Mouse (Mus musculus) adrenal gland, postnatal 14 days (tissue): ENCODE measurements around the gene Rapgef5. TPM values are rescaled to one million over a fixed set of nuclear protein-coding genes. Genes with fewer than 3 reads are reported as not detected.

Experiments
- DNase-seq: peaks from one replicate; pipeline ENCODE4 v3.0.0; 2021; ENCODE audit warnings: mixed read lengths
- total RNA-seq: library from RNA; stranded (reverse); gene quantifications from 2 replicates; pipeline ENCODE4 v1.2.3, GENCODE M21; 2021

Rapgef5 gene
- total RNA-seq, 1 experiment from 2014 or later = 38.9 TPM

DNA sequence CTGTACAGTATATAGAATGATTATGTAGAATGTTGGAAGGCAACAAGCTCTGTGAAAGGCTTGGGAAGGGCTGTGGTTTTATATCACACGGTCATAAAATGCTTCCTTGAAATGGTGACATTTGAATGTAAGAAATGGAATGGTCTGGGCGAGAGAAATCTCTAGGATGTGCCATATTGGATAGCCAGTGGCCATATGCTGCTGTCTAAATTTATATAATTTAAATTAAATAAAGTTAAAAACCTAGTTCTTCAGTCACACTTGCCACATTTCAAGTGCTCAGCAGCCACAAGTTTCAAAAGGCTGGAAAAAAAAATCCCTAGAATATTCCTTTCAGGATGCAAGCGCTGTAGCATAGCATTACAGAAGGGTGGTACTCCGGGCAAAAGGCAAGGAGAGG is 14.8 kb downstream of the Rapgef5 start:
- DNase-seq = no peak

DNA sequence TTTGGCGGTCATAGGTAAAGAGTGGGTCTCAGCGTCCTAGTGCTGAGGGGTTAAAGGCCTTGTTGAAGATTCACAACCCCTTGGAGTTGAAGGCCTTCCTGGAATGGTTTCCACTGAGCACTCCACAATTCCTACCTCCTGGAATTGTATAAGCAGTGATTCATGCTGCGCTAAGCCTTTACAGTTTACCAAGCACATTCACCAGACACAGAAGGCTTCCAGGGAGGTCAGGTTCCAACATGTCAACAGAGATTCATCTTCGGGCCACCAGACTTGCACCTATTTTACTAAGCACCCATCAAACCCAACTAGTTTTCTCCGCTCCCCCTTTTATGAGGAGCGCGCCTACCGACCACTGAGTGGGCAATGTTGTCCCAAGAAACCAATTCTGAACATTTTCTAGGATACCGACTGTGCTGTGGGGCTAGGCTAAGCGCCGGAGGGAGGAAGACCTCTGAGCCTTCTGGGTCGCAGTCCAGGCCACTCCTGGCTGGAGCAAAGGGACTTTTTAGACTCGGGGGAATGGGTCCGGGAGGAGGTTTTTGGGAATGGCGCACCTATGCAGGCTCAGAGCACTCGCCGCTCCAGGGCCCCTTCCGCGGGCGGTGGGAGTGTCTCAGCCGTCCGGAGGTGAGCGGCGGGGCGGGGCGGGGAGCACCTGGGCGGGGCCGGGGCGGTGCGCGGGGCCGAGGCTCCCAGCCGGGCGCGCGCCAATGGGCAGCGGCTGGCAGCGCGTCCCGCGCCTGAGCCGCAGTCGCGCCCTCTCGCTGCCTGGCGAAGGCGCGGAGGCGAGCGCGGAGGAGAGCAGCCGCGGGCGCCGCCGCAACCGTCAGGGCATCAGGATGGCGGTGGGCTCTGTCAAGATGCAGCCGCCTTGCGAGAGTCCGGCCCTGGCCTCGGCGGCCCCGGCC is 17.2 kb downstream of the Rapgef5 start:
- peak; percentile 67 for DNase-seq

DNA sequence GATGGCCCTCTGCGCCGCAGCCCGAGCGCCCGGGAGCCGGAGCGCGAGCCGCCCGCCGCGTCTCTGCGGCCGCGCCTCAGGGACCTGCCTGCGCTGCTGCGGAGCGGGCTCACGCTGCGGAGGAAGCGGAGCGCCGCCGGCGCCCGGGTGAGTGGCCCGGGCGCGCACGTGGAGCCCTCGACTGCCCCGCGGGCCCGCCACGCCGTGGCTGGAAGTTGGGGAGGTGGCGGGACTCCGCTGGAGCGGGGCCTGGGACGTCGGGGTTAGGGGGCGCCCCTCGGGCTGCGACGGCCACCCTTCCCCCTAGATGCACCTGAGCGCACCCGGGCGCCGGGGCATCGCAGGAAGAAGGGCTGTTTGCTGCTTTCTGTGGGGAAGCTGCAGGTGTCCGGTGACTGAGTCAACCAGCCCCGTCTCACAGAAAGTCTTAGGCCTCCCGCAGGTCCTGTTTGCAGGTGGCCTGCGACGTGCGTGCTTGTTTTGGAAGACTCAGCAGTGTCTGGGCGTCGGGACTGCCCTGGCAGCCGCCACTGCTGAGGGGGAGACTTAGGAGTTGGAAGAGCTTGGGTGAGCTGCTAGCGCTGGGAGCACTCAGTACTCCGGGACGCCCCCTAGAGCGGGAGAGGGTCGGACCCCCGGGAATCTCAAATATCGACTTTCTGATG is 17.9 kb downstream of the Rapgef5 start:
- peak; percentile 43 for DNase-seq

DNA sequence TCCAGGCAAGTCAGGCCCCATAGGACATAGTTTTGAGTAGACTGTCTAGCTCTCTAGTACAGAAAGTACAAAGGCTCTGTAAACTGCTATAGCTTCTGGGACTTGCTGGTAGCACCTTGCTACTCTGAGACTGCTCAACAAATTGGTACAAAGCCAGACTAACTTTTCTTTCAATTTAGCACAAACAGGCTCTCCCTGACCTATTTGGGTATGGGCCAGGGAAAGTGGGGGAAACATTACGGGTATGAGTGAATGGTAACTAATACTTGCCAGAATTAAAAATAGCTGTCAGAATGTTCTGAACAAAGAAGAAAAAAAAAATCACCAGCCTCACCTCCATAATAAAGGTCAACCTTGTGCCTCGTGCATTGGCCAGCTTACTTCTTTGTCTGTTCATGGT is 24.1 kb downstream of the Rapgef5 start:
- peak; percentile 72 for DNase-seq

DNA sequence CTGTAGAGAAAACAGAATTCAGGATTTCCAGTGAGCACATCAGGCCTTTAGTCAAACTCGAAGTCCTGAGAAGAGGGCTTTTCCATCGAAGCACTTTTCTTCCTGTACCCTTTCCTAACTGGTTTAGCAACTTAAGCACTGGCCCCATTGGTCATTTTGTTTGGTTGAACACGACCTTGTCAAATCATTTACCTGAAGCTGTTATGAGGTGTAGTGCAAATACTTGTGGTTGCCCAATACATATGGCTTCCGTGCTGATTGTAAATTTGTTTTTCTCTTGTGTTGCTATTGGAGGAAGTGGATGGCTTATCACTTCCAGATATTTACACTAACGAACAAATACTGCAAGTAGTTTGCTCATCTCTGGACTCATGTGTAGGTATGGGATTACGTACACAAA is 29.0 kb downstream of the Rapgef5 start:
- DNase-seq = no peak

DNA sequence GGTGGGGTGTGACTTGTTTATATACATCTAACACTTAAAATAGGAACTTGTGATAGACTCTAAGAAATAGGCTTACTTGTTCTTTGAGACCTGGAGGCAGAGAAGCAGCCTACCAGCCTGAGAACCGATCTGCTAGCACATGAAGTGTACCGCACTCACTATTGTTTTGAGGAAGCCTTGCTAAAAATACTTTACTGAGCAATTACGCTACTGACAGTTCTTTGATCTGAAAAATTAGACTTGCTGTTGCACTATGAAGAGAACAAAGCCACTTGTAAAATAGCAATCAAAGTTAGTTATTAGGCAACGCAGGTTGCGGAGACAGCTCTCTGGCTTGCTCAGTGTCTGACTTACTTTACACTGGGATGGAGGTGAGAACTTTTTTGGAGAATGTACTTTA is 37.1 kb downstream of the Rapgef5 start:
- no peak for DNase-seq

DNA sequence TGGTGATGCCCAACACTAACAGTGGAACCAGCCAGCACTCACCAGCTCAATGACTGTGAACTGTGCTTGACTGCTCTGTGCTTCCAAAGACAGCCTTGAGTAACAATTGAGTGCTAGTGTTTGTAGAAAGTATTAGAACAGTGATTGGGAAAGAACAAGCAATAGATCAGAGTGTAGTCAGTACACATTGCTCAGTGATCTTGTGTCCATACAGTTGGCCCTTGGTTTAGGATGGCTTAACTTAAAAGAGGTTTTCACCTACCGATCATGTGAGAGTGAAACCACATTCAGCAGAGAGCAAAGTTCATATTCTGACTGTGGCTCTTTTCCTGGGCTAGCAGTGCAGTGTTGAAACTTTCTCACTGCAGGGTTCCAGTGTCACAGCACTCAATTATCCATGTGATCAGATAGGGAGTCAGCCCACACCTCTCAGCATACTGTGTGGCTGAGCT is 38.4 kb downstream of the Rapgef5 start:
- DNase-seq = no peak

DNA sequence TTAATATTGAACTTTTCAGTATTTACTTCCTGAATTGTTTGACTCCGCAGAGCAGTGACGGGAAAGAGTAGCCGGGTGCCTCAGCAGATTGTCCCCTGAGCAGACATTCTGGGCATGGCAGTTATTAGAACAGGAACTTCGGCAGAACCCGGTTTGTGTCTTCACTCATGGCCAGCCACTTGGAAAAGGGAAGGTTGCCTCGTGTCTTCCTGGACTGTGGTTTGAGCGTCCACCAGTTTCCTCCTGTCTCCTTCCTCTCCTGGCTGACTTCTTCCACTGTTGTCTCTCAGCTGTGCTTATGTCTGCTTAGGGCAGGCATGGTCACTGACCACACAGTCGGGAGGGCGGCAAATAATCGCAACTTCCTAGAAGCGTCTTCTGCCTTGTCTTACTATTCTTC is 44.2 kb downstream of the Rapgef5 start:
- peak; percentile 24 for DNase-seq

DNA sequence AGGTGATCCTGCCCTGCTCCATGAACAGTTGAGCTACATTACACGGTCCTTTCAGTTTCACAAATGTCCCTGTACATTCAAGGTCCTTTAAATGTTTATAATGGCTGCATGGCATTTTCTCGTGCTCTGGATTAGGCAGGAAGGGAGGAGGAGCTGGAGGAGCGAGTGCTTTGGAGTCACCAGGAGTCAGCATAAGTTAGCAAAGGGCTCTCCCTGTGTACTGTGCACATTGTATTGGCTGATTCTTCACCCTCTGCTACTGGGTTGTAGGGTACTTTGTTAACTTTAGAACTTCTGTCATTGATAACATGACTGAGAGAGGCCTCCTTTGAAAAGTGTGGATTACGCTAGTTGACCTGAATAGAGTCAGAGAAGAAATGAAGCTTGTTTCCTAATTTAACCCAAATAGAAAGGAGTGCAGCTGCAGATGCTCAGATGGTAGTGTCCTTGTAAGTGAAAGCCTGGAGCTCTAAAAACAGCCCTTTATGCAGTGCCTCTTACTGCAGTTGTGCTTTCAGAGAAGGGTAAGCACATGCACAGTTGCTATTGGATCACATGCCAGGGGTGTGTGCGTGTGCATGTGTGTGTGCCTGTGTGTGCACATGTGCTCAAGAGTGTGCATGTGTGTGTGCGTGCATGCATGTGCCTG is 45.3 kb downstream of the Rapgef5 start:
- no peak for DNase-seq

DNA sequence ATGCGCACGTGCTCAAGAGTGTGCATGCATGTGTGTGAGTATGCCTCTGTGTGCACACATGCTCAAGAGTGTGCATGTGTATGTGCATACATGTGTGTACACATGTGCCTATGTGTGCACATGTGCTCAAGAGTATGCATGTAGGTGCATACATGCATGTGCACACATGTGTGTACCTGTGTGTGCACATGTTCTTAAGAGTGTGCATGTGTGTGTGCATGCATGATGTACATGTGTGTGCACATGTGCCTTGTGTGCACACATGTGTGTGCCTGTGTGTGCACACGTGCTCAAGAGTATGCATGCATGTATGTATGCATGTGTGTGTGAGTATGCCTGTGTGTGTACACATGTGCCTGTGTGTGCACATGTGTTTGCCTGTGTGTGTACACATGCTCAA is 45.8 kb downstream of the Rapgef5 start:
- no peak for DNase-seq

DNA sequence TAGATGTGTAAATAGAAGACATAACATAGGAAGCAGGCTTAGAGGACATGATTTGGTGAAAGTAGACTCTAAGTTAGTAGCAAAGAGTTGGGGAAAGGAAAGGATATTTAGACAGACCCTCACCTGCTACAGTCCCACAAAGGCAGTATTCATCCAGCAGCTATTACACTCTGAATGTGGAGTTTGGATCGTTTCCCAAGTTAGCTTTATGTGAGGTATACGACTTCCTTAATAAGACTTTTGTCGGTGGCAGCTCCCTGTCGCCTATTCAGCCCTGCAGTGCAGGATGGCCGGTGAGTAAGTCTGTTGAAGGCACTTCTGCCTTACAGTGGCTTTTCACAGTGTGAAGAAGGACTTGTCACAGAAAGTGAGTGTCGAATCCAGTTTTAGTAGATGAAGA is 47.6 kb downstream of the Rapgef5 start:
- DNase-seq = no peak

DNA sequence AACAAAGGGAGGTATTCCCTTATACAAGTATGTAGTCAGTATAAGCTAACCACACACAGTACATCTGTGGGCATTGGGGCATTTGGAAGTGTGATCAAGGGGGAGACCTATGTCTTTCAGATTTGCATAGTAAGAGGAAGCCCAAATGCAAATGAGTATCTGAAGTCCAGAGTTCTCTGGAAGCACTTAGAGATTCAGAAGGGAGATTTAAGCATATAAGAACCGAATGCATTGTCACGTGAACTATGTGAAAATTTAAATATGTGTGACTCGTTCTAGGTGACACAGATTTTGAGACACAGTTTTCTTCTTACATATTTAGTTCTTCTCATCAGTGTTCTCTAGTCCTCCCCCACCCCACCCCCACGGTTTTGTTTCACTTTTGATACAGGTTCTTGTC is 50.0 kb downstream of the Rapgef5 start:
- no peak for DNase-seq

DNA sequence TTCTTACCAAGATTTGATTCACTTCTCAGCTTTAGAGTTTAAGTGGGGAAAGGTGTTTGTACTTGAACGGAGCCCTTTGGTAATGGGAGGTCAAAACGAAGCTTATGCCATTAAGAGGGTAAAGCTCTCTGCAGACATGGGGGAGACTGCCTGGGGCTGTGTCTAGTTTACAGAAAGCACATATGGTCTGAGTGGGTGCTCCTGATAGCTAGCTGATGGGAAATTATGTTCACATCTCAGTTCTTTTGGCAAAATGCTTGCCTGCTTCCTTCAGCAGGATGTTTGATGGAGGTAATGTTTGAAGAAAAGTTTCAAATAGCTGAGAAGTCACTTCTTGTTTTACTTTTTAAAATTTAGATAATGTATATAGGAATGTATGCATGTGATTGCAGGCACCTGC is 53.4 kb downstream of the Rapgef5 start:
- DNase-seq = no peak

DNA sequence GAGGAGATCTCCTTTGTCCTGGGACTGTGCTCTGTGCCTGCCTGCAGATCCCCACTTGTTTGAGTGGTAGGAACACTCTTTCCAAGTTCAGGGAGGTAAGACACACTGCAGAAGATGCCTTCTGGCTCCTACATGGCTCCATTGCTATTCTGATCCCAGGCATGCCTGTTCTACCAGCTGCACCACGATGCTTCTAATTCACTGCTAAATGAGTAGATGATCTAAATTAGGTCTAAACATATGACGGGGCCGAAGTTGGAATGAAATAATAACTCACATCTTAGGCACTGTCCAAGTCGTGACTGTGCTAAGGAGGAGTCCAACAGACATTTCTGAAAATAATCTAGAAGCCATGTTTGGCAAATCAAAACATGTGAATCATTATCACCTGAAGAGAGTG is 68.0 kb downstream of the Rapgef5 start:
- no peak for DNase-seq

DNA sequence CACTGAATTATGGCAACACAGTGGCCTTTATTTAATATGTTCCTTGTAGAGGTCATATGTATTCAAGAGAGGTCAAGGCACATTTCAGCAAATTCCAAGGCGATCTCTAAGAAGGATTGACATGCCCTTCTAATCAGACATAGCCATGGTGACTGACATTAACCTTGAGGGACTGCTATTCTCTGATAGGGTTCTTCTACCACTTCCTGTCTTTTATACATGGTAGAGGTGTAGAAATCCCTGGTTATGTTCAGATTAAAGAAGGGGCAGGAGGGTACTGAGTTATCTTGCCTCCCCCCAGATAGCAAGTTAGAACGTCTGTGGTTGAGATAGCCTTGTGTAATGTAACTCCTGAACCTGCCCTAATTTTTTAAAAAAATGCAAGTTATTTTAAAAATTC is 69.1 kb downstream of the Rapgef5 start:
- no peak for DNase-seq

DNA sequence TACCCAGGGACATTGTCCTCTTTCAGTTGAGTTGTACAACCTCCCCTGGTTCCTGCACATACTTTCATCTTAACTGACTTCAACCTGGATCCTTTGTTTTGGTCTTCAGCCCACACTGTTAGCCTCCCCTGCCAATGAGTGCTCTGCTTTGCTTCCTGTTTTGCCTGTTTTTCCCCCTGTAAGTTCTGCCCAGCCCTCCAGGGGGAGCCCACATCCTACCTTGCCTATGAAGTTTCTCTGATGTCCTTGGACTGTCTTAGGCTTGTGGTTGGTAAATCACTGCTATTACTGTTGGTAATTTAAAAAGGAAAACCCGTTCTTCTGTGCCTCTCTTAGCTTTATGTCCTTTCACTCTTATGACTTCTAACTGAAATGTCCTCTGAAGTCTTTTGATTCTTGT is 69.8 kb downstream of the Rapgef5 start:
- DNase-seq = peak; percentile 85

DNA sequence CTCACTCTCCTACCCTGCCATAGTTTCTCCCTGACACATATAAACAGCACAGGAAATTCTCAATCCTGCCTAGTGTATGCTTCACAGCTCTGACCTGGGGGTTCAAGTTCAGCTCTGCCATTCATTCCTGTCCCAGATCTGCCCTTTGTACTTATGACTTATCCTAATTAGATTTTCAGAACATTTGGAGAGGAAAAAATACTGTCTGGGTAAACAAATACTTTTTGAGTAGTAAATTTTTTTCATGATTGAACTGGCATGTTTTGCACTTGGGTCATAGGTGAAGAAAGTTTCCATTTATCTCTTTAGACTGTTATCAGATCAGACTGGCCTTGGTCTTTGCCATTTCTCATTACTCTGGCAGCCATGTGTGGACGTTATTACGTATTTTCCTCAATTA is 72.9 kb downstream of the Rapgef5 start:
- DNase-seq = no peak

DNA sequence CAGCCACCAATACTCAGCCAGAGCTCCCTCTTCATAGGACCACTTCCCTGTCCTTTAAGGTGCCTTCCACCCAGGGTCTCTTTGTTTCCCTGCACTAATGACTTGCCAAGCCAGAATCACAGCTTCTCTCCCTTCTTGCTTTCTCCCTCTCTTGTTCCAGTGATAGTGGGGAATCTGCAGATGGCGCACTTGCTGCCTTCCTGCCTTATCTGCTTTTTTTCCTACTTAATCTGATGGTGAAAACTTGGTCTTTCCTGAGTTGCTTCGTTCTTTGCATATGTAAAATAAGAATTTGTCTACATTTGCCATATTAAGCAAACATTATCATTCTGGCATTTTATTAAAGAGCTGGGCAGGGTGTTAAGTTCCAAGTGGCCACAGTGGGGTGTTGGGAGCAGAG is 75.7 kb downstream of the Rapgef5 start:
- DNase-seq = no peak

DNA sequence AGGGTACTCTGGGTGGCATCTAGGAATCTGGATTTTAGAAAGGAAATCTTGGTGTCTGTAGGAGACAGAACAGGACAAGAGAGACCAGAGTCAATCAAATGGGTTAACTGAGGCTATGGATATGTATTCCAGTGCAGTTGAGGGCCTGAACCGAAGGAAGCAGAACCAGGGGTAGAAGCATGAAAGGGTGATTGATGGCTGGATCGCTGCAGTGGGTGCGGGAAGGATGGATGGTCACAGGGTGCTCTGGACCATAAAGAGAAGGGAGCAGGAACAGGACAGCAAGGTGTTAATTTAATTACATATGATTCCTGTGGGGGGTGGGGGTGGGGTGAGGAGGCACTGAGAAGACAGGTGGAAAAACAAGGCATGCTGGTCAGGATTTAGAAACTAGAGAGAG is 76.3 kb downstream of the Rapgef5 start:
- no peak for DNase-seq

DNA sequence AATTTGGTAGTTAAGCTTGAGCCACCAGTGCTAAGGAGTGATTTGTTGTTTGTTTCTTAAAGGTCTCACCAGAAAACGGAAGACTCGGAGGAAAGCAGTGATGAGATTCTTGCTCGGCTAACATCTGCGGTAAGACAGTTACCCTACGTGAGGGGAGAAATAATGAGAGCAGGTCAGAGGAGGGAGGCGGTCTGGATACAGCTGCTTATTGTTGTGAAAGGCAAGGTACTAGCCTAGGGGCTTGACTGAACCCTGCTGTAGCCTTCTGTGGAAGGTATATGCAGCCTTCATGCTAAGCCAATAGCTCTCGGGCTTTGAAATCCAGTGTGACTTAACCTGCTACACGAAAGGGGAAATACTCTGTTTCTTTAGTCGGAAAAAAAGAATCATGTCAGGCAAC is 78.9 kb downstream of the Rapgef5 start:
- no peak for DNase-seq

DNA sequence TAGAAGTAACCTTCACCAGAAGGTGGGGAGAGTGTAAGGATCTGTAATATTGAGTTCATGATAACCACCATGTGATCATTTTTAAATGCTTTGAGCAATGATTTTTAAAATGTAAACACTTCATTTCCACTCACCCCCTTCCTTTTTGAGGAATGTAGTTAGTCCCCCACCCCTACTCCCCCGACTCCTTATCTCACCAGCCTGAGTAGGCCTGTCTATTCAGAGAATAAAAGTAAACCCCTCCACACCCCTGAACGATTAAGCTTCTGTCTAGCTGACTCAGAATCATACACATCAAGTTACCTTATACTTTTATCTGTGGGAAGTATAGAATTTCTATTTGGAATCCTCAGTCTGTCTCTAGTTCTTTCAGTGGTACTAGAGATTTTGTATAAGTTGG is 81.9 kb downstream of the Rapgef5 start:
- no peak for DNase-seq

DNA sequence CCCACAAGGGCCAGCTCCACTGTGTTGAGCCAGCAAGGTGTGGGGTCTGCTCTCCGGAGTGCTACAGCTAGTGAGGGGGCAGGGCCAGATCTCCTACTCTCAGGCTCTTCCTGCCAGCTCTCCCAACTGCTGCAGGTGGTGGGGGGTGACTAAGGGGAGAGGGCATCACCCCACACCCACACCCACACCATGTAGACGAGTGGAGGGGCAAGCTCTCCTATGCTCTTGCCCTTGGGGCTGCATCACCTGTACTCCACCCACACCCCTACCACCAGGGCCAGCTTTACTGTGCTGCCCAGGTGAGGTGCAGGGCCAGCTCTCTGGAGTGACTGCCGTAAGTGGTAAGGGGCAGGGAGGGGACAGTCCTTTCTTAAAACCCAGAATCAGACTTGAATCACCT is 89.7 kb downstream of the Rapgef5 start:
- no peak for DNase-seq

DNA sequence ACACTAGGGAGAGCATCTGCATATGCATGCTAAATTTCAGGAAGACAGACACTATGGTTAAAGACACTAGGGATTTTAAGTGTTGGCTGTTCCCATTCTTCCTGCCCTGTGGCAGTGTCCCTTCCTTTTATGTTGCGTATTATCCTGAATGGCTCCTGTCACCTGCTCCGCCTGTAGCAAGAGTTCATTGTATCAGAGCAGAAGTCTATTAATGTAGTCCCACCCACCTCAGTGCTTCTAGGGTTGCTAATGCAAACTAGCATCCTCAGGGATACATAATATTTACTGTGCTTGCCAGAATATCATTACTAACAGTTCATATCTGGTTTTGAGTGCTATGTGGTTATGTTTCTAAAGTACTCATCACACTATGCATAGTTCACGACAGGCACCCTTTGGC is 96.4 kb downstream of the Rapgef5 start:
- no peak for DNase-seq
